Mouse (Mus musculus): Measurements from ENCODE around the gene Tpx2. TPM values are rescaled to one million over a fixed set of nuclear protein-coding genes. Genes with fewer than 3 reads are reported as not detected.
A peak's percentile ranks its signal among the peaks of the same experiment; 100 is the strongest.

Tpx2 gene
- total RNA-seq, 2 experiments from 2014 or later: 1.6 to 5.3 TPM

GRCm38 (mm10) chr2:152861891-152862290, 14.1 kb downstream of the Tpx2 start:
- no peak for DNase-seq (ENCODE audit: low spot score)

DNA sequence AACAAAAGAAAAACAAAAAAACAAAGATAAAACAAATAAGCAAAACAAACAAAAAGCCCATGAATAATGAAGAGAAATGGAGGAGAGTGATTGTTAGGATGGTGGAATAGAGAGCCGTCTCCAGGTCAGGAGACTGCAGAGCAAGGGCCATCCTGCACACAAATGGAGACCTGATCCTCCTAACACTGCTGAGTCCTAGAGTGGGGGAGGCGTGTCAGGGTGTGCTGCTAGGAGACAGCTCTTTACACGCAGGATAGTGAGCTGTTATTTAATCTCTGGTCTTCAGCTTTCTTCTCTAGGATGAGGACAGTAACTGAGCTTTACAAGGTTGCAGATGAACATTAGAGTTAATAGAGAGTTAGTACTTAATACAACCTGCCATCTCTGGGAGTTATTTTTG, 14.9 kb downstream of the Tpx2 start:
- DNase-seq (ENCODE audit: low spot score): peak; percentile 24

GRCm38 (mm10) chr2:152863346-152863745, 15.6 kb downstream of the Tpx2 start:
- DNase-seq (ENCODE audit: low spot score): no peak

- DNase-seq (ENCODE audit: low spot score): no peak
Measured at GRCm38 (mm10) chr2:152878239-152878638, 30.5 kb downstream of the Tpx2 start.

GRCm38 (mm10) chr2:152880898-152881297, 33.1 kb downstream of the Tpx2 start:
- DNase-seq (ENCODE audit: low spot score): no peak

- DNase-seq (ENCODE audit: low spot score): no peak
Measured at GRCm38 (mm10) chr2:152884101-152884645, 36.4 kb downstream of the Tpx2 start.

GRCm38 (mm10) chr2:152887230-152887629, 39.5 kb downstream of the Tpx2 start:
- no peak for DNase-seq (ENCODE audit: low spot score)

DNA sequence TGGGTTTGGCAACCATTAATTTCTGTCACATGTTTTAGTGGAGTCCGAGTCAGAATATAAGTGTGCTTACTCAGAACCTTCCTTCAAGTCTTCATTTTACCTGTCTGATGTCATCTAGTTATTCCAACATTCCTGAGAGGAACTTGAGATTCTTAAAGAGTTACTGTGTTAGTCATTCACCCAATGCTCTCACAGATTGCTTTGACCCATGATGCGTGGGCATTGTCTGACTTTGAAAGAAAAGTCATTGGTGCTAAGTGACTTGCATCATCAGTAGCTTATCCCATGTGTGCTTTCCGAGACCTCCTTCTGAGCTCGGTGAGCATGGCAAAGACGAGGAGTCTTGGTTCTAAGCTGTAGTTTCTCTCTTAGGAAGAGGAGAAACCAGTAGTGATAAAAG, 41.0 kb downstream of the Tpx2 start:
- no peak for DNase-seq (ENCODE audit: low spot score)

DNA sequence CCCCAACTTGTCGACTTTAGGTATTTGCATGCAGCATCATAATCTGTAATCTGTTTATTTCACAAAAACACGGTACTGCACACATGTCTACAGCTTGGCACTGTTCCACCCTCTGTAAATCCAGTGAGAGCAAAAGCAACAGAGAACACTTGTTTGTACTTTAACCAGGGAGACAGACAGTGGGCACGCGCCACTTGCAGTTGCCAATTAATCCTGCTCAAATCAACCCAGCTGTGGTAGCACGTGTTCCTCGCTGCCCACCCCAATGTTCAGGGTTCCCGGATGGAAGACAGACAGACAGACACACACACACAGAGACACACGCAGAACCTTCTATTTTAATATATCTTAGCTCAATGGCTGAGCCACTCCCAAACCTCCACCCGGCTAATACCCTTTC, 48.1 kb downstream of the Tpx2 start:
- DNase-seq (ENCODE audit: low spot score): no peak

DNA sequence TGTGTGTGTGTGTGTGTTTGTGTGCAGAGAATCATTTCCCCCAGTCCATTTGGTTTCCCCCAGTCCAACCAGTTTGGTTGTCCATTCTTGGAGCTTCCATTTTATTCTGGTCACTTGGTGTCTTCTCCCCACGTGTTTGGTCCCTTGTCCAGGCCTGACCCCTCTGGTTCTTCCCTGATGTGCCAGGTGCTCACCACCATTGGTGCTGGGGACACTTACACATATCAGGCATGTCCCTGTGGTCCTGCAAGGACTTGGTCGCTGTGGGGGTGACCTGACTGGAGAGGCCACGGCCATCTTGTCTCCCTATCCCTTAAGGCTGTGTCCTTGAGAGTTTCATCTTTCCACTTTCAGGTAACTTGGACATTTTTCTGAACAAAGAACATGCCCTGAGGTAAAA, 49.2 kb downstream of the Tpx2 start:
- DNase-seq (ENCODE audit: low spot score): no peak

DNA sequence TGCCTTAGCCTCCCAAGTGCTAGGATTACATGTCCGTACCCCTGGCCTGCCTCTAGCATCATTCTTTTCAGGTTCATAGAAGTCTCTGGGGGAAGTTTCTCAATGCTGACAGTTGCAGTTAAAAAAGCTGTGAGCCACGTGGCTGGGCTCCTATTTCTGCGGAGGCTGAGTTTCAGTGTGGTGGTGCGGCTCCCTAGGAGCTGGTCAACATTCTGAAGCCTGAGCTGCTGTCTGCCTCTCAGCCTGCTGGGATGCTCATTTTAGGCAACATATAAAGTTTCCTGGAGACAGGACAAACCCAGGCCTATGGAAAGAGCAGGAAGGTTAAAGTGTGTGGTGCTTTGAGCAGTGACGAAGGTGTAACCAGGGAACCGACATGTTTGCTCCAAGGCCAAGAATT, 51.2 kb downstream of the Tpx2 start:
- DNase-seq (ENCODE audit: low spot score): peak; percentile 73

- DNase-seq (ENCODE audit: low spot score): no peak
Measured at GRCm38 (mm10) chr2:152901296-152901695, 53.5 kb downstream of the Tpx2 start.

DNA sequence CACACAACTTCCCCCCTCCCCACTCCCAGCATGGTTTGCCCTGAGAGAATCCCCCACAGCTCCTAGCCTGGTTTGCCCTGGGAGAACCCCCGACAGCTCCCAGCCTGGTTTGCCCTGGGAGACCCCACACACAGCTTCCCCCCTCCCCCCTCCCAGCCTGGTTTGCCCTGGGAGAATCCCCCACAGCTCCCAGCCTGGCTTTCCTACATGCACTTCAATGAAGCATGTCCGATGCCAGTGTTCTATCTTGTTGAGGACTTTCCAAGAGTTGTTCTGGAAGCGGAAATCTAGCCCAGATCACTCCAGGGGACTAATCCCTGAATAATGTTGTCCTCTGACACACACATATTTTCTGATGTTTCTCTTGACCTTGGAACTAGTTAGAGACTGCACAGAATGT, 54.9 kb downstream of the Tpx2 start:
- DNase-seq (ENCODE audit: low spot score): no peak

DNA sequence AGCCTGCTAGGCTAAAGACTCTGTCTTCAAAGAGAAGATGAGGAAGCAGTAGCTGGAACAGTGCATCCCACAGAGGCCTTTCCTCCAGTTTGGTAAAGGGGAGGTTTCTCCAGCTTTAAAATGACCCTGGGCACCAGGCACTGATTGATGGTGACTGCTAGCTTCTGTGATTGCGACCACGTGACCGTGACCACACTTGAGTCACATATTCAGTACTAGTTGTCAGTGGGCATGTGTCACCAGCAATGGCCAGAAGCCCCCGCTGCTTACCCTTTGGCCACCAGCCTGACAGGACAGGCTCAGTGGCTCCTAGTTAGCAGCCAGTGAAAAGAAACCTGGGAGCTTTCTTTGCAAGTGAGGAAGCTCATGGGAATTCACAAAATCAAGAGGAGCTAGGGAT, 55.8 kb downstream of the Tpx2 start:
- DNase-seq (ENCODE audit: low spot score): no peak

- peak; percentile 87 for DNase-seq (ENCODE audit: low spot score)
Measured at GRCm38 (mm10) chr2:152904127-152904643, 56.4 kb downstream of the Tpx2 start.

DNA sequence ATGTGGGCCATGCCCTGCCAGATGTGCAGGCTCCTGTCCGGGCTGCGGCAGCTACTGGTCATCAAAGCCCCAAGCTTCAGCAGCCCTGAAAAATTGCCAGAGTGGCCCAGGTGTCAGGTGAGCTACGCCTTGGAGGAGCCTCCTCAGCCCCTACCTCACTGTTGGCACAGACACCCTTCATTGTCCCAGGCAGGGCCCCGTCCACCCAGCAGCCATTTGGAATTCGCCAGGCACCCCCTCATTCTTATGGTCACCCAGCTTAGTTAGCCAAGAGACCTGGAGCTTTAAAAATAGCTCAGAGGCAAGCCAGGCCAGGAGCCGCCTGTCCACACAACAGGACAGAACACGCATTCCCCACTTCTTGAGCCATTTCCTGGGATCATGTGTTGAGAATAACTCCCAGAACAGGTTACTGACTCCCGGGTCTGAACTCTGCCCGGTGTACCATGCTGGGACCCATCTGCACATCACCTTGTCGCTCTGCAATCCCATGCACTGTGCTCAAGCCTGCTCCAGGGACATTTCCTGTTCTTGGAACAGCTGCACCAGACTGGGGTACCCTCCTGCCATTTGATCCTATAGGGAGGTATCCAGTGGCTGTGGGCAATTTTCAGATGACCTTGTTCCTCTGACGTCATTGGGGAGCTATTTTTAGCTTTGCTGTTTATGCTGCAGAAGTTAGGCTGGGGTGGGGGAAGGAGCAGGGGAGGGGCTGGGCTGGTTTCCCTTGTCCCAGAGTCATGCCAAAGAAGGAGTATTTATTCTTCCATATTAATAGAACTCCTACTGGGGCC, 57.5 kb downstream of the Tpx2 start:
- DNase-seq (ENCODE audit: low spot score): peak; percentile 87

GRCm38 (mm10) chr2:152906274-152907037, 58.7 kb downstream of the Tpx2 start:
- DNase-seq (ENCODE audit: low spot score): no peak

DNA sequence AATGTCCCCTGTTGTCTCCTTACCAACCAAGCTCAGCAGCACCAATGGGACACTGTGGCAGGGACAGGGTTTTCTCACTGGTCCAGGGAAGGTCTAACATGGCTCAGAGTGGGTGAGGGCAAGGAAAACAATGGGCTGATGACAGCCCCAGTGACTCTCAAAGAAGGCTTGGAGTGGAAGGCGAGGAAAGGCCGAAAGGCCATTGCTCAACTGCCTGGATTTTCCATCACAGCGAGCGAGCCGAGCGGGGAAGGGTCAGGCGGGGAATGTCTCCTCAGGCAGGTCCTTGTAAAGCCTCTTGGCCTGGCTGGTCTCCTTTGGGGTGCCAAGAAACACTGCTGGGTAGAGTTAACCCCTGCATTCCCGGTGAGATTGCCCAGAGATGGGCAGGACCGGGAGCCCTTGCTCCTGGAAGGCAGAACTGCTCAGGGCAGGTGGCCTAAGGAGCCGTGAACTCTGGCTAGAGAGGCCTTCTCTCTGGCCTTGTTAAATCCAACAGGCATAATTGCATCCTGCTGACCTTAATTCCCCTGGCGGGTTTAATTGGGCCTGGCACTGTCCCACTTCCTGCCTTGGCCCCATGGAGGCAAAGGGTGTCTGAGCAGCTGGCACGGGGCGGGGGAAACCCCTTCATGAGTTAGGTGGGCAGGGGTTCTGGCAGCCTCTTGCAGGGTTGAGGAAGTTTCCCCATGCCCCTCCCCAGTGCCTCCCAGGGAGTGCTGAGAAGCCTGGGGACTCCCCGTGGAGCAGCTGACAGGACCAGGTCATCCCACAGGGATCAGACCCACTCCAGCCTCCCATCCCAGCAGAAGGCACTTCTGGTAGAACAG, 59.6 kb downstream of the Tpx2 start:
- DNase-seq (ENCODE audit: low spot score): peak; percentile 61

GRCm38 (mm10) chr2:152909848-152910247, 62.1 kb downstream of the Tpx2 start:
- DNase-seq (ENCODE audit: low spot score): peak; percentile 61

- peak; percentile 92 for DNase-seq (ENCODE audit: low spot score)
Measured at GRCm38 (mm10) chr2:152911031-152911430, 63.3 kb downstream of the Tpx2 start, which contains the start of gene Mylk2. Gene Mylk2, plus strand, starts transcription at chr2:152911352.

DNA sequence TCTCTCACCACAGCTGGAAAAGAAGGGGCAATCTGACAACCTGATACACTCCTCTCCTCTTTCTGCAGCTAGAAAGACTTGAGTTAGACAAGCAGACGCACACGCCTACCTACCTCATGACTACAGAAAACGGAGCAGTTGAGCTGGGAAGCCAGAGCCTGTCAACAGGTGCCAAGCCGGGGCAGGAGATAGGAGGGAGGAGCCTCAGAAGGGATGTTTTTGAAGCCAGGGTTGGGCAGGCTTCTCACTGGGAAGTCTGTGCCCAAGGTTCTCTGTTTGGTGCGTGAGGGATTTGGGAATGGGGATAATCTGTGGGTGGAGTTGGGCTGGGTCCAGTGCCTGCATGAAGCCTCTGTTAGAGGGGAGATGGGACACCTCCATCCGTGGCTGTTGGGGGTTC, 63.7 kb downstream of the Tpx2 start:
- peak; percentile 69 for DNase-seq (ENCODE audit: low spot score)

Data from gastrocnemius, adult 18-20 months (tissue).